Mouse (Mus musculus) hindbrain, embryonic 13.5 days (tissue): Measurements from ENCODE around the gene Nanos2. TPM values are rescaled to one million over a fixed set of nuclear protein-coding genes. Genes with fewer than 3 reads are reported as not detected.

Source experiments
- ATAC-seq: fragments of 200-750 bp; cut with Nextera tagmentation; 2 replicates; pipeline ENCODE4 v1.8.0; 2017; ENCODE audit warnings: moderate TSS enrichment; ENCODE audit not compliant: low FRiP score
- H3K27ac ChIP-seq: fragments of 300-500 bp; sonication (generic); 2 replicates; pipeline ENCODE4 v1.5.1; 2015; ENCODE audit warnings: inconsistent platforms, mild to moderate bottlenecking, moderate library complexity
- H3K27me3 ChIP-seq: fragments of 300-500 bp; sonication (generic); 2 replicates; pipeline ENCODE4 v1.6.1; 2015; ENCODE audit warnings: mild to moderate bottlenecking, inconsistent platforms
- H3K36me3 ChIP-seq: fragments of 300-500 bp; sonication (generic); 2 replicates; pipeline ENCODE4 v1.6.1; 2015; ENCODE audit warnings: mild to moderate bottlenecking, inconsistent platforms
- H3K4me1 ChIP-seq: fragments of 300-500 bp; sonication (generic); replicated peaks from 2 replicates; pipeline ENCODE4 v1.6.1; 2015; ENCODE audit warnings: inconsistent platforms
- H3K4me2 ChIP-seq: fragments of 300-500 bp; sonication (generic); 2 replicates; pipeline ENCODE4 v1.6.1; 2015; ENCODE audit warnings: inconsistent platforms, mild to moderate bottlenecking, moderate library complexity
- H3K4me3 ChIP-seq: fragments of 300-500 bp; sonication (generic); 2 replicates; pipeline ENCODE4 v1.5.1; 2015; ENCODE audit warnings: mild to moderate bottlenecking, inconsistent platforms
- H3K9ac ChIP-seq: fragments of 300-500 bp; sonication (generic); 2 replicates; pipeline ENCODE4 v1.6.1; 2015; ENCODE audit warnings: mild to moderate bottlenecking, inconsistent platforms
- H3K9me3 ChIP-seq: fragments of 300-500 bp; sonication (generic); 2 replicates; pipeline ENCODE4 v1.6.1; 2016; ENCODE audit warnings: inconsistent platforms
- WGBS: fragments of 180-500 bp; shearing (Covaris S2); methylation state at CpG from one replicate; pipeline ENCODE4 v1.1.7; 2015; 5-methylcytosine and 5-hydroxymethylcytosine counted together
- polyA plus RNA-seq: library from polyadenylated mRNA; unstranded; fragments of >200 nt; fragmentation: Nextera tagmentation; extraction: Ambion mirVana; gene quantifications from 2 replicates; pipeline ENCODE4 v1.2.1, GENCODE M21; 2015

Gene Nanos2
- polyA plus RNA-seq, 1 experiment from 2014 or later: 0.75 TPM

- Histone ChIP-seq H3K36me3 (peaks cover 11% of the 10 kb centered on the region), H3K27ac (peak overlapping the region; percentile 74), H3K9ac (peak overlapping the region; percentile 94), H3K4me3 (peak overlapping the region; percentile 92), H3K27me3 (peaks cover 41% of the 10 kb centered on the region), H3K4me1 (peaks cover 19% of the 10 kb centered on the region), H3K9me3 (no peaks in the 10 kb centered on the region), H3K4me2 (peak overlapping the region; percentile 89)
- WGBS: 2% methylated on average over 36 of the region's 36 CpGs
- ATAC-seq: peak; percentile 72
Observed at GRCm38 (mm10) chr7:19024581-19025255, 37.5 kb downstream of the Nanos2 start.

DNA sequence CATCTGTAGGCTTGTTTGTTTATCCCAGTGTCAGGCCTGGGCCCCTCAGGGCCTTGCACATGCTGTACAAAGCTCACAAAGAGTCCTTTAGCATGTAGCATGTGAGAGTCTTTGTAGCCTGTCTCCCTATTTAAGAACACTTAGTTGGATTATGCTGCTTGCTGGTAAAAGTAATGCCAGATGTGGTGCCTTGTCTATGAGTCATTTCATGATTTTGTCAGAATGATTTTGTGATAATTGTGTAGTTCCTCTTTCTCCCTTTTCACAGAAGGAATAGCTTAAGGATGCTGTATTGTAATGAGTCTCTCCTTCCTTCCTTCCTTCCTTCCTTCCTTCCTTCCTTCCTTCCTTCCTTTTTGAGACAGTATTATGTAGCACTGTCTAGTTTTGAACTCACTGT, 40.9 kb downstream of the Nanos2 start:
- peaks cover 8% of the 10 kb centered on the region for H3K27me3 ChIP-seq
- H3K4me3 ChIP-seq: no peak overlapping the region
- peaks cover 19% of the 10 kb centered on the region for H3K4me1 ChIP-seq
- H3K36me3 ChIP-seq: peaks cover 42% of the 10 kb centered on the region
- no peak overlapping the region for H3K4me2 ChIP-seq
- no peaks in the 10 kb centered on the region for H3K9me3 ChIP-seq
- H3K27ac ChIP-seq: no peak overlapping the region
- no peak for ATAC-seq
- H3K9ac ChIP-seq: 0 out of 2 replicates have a peak overlapping the region, but pooled peaks have one; percentile 5

DNA sequence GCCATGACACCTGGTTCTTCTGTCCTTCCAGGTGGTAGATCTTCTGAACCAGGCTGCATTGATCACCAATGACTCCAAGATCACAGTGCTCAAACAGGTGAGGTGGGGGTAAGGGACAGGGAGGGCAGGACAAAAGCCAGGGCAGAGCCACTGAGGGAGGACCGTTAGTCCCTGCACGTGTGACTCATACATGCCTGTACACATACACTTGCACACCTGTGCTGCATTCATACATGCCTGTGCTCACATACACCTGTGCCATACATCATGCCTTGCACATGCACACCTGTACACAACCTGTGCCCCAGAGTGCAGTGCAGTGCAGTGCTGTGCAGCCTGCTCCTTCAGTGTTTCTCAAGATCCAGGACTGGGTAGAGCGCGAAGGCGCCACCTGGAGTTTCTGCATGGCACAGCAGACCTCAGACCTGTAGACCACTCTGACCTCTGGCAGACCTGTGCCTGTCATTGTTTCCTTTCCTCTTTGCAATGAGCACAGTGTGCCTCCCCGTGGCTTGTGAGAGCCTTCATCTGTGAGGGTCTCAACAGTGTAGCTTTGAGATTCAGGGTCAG, 42.0 kb downstream of the Nanos2 start:
- Histone ChIP-seq H3K27me3 (no peaks in the 10 kb centered on the region), H3K4me1 (peaks cover 19% of the 10 kb centered on the region), H3K4me3 (no peak overlapping the region), H3K4me2 (no peak overlapping the region), H3K36me3 (peaks cover 50% of the 10 kb centered on the region), H3K27ac (no peak overlapping the region), H3K9me3 (no peaks in the 10 kb centered on the region), H3K9ac (no peak overlapping the region)
- peak; percentile 21; the same call in 1 of the 2 replicates for ATAC-seq
- WGBS: 63% methylated on average over 6 of the region's 6 CpGs

- no peak for ATAC-seq
- H3K36me3 ChIP-seq: peaks cover 75% of the 10 kb centered on the region
- no peak overlapping the region for H3K4me2 ChIP-seq
- H3K27ac ChIP-seq: no peak overlapping the region
- H3K4me1 ChIP-seq: no peaks in the 10 kb centered on the region
- no peaks in the 10 kb centered on the region for H3K9me3 ChIP-seq
- H3K27me3 ChIP-seq: no peaks in the 10 kb centered on the region
- no peak overlapping the region for H3K4me3 ChIP-seq
- no peak overlapping the region for H3K9ac ChIP-seq
- WGBS: 30% methylated on average over 4 of the region's 4 CpGs
Observed at GRCm38 (mm10) chr7:19031641-19032040, 44.4 kb downstream of the Nanos2 start.

Other genes starting within 250 kb of the Nanos2 start
- not detected in 2 replicates for gene Psg19, start 188.9 kb upstream of the Nanos2 start, polyA plus RNA-seq
- not detected in 2 replicates for gene Psg17, start 165.8 kb upstream of the Nanos2 start, polyA plus RNA-seq
- gene Mill2, start 147.4 kb upstream of the Nanos2 start, polyA plus RNA-seq: 0.45 and 0.53 TPM in 2 replicates
- 13.7 TPM in 2 replicates for gene Pglyrp1, start 116.1 kb upstream of the Nanos2 start, polyA plus RNA-seq
- gene Ccdc61, start 77.0 kb upstream of the Nanos2 start, polyA plus RNA-seq: 23.5 and 23.6 TPM in 2 replicates
- 14.9 and 15.8 TPM in 2 replicates for gene Nova2, start 61.5 kb upstream of the Nanos2 start, polyA plus RNA-seq
- 4.8 and 5.2 TPM in 2 replicates for gene Mypop, start 3.8 kb downstream of the Nanos2 start, polyA plus RNA-seq
- gene Irf2bp1, start 16.6 kb downstream of the Nanos2 start, polyA plus RNA-seq: 23.4 and 24.6 TPM in 2 replicates
- not detected in 2 replicates for gene Foxa3, start 36.1 kb downstream of the Nanos2 start, polyA plus RNA-seq
- gene Sympk, start 37.0 kb downstream of the Nanos2 start, polyA plus RNA-seq: 29.7 and 30.1 TPM in 2 replicates
- not detected in 2 replicates for gene Rsph6a, start 67.3 kb downstream of the Nanos2 start, polyA plus RNA-seq
- 25.4 and 25.6 TPM in 2 replicates for gene Dmwd, start 88.8 kb downstream of the Nanos2 start, polyA plus RNA-seq
- 9.4 and 11.6 TPM in 2 replicates for gene Dmpk, start 96.4 kb downstream of the Nanos2 start, polyA plus RNA-seq
- gene Six5, start 107.2 kb downstream of the Nanos2 start, polyA plus RNA-seq: 2.4 and 2.8 TPM in 2 replicates
- 2.2 and 3.6 TPM in 2 replicates for gene Gm4969, start 131.0 kb downstream of the Nanos2 start, polyA plus RNA-seq
- gene Fbxo46, start 132.5 kb downstream of the Nanos2 start, polyA plus RNA-seq: 18.9 and 20.2 TPM in 2 replicates
- gene Qpctl, start 161.9 kb downstream of the Nanos2 start, polyA plus RNA-seq: 23.1 and 23.8 TPM in 2 replicates
- gene Snrpd2, start 162.3 kb downstream of the Nanos2 start, polyA plus RNA-seq: 123 and 128 TPM in 2 replicates
- 1.6 and 2.3 TPM in 2 replicates for gene Gipr, start 178.7 kb downstream of the Nanos2 start, polyA plus RNA-seq
- gene Eml2, start 189.0 kb downstream of the Nanos2 start, polyA plus RNA-seq: 6.6 and 8.2 TPM in 2 replicates
- gene Gpr4, start 225.1 kb downstream of the Nanos2 start, polyA plus RNA-seq: 1.8 and 2.3 TPM in 2 replicates
- 36.9 and 37.1 TPM in 2 replicates for gene Opa3, start 240.9 kb downstream of the Nanos2 start, polyA plus RNA-seq